ENCODE assay signal across 8 mouse cellular contexts in genomic region chr9:35569571-35570534, GRCm38 (mm10). TPM values are rescaled to one million over a fixed set of nuclear protein-coding genes. Genes with fewer than 3 reads are reported as not detected.
DNase-seq lines count a peak whose midpoint lies in the region; ATAC-seq and TF ChIP-seq lines count a peak whose summit lies in the region.

TSS of gene Pate2 (plus strand) at chr9:35570284.
TSS of gene Hyls1 (minus strand) at chr9:35570398.

- H3K27me3 ChIP-seq in ES-Bruce4 (ENCODE audit: control insufficient read depth, insufficient read depth, low read length, poor library complexity, severe bottlenecking), result no peaks in the 10 kb centered on the region
- H3K27me3 ChIP-seq in forebrain, embryonic 13.5 days, result peaks cover 13% of the 10 kb centered on the region
- peaks cover 10% of the 10 kb centered on the region for H3K27me3 ChIP-seq in liver, postnatal 0 days (ENCODE audit: insufficient read depth, low read length)
- no peaks in the 10 kb centered on the region for H3K27me3 ChIP-seq in neural tube, embryonic 14.5 days (ENCODE audit: control insufficient read depth, insufficient read depth, low read length)

- TF ChIP-seq CTCF in ES-Bruce4 (IDR thresholded peaks at IDR 0.05; ENCODE audit: low read depth, low read length), result no peak
- peak; percentile 26; the same call in 1 of the 2 replicates for TF ChIP-seq CTCF in liver, postnatal 0 days (IDR thresholded peaks at IDR 0.05; ENCODE audit: low read depth)

- peak within 1 kb of the TSS; percentile 61 for H3K9ac ChIP-seq in ES-Bruce4 (ENCODE audit: low read depth, poor library complexity, severe bottlenecking)
- H3K9ac ChIP-seq in forebrain, embryonic 13.5 days, result peak within 1 kb of the TSS; percentile 84
- H3K9ac ChIP-seq in liver, postnatal 0 days (replicated peaks), result peak within 1 kb of the TSS; percentile 78
- H3K9ac ChIP-seq in neural tube, embryonic 14.5 days (replicated peaks; ENCODE audit: low read depth, low read length), result peak within 1 kb of the TSS; percentile 71

- intact Hi-C loops in heart, postnatal 10 days (cut with DNase I), result no loop called here

- peaks cover 35% of the 10 kb centered on the region for H3K36me3 ChIP-seq in ES-Bruce4 (ENCODE audit: control insufficient read depth, insufficient read depth, low read length, poor library complexity, severe bottlenecking)
- peaks cover 34% of the 10 kb centered on the region for H3K36me3 ChIP-seq in forebrain, embryonic 13.5 days (ENCODE audit: poor library complexity, severe bottlenecking)
- peaks cover 33% of the 10 kb centered on the region for H3K36me3 ChIP-seq in liver, postnatal 0 days (replicated peaks; ENCODE audit: insufficient read depth, low read length)
- peaks cover 21% of the 10 kb centered on the region for H3K36me3 ChIP-seq in neural tube, embryonic 14.5 days (ENCODE audit: control insufficient read depth, insufficient read depth, low read length)

- no peak for TF ChIP-seq EP300 in ES-Bruce4 (IDR thresholded peaks at IDR 0.05; ENCODE audit: insufficient read depth, low read depth, low read length)
- no peak for TF ChIP-seq EP300 in liver, postnatal 0 days (IDR thresholded peaks at IDR 0.05; ENCODE audit: low read depth)

- DNase-seq in heart, postnatal 10 days, result peak; percentile 94
- peak; percentile 97 for DNase-seq in large intestine, adult 2 months (ENCODE audit: low read depth, low spot score)
- DNase-seq in liver, postnatal 0 days, result peak; percentile 94
- peak; percentile 95 for DNase-seq in testis, postnatal 10 days (ENCODE audit: low spot score)

- TF ChIP-seq POLR2A in ES-Bruce4 (IDR thresholded peaks at IDR 0.05; ENCODE audit: insufficient read depth, low read length), result peak; percentile 48

- peak within 1 kb of the TSS; percentile 75 for H3K4me2 ChIP-seq in forebrain, embryonic 13.5 days
- peak within 1 kb of the TSS; percentile 84 for H3K4me2 ChIP-seq in liver, postnatal 0 days (ENCODE audit: low read depth, low read length)
- H3K4me2 ChIP-seq in neural tube, embryonic 14.5 days (ENCODE audit: low read depth, low read length), result peak within 1 kb of the TSS; percentile 82

- H3K27ac ChIP-seq in ES-Bruce4 (ENCODE audit: insufficient read depth, low read length), result peak within 1 kb of the TSS; percentile 47
- peak within 1 kb of the TSS; percentile 87 for H3K27ac ChIP-seq in forebrain, embryonic 13.5 days
- H3K27ac ChIP-seq in liver, postnatal 0 days (ENCODE audit: low read depth), result peak within 1 kb of the TSS; percentile 68
- H3K27ac ChIP-seq in neural tube, embryonic 14.5 days (ENCODE audit: low read depth, low read length), result peak within 1 kb of the TSS; percentile 85

- whole genome bisulfite sequencing in forebrain, embryonic 13.5 days, result under 1% methylated on average over 82 of the region's 86 CpGs
- under 1% methylated on average over 86 of the region's 86 CpGs for WGBS in large intestine, adult 2 months
- WGBS in liver, postnatal 0 days (ENCODE audit: insufficient replicate concordance), result under 1% methylated on average over 86 of the region's 86 CpGs
- under 1% methylated on average over 85 of the region's 86 CpGs for WGBS in neural tube, embryonic 14.5 days

- peak within 1 kb of the TSS; percentile 81 for H3K4me3 ChIP-seq in ES-Bruce4 (ENCODE audit: low read depth, low read length)
- H3K4me3 ChIP-seq in forebrain, embryonic 13.5 days, result peak within 1 kb of the TSS; percentile 73
- peak within 1 kb of the TSS; percentile 75 for H3K4me3 ChIP-seq in liver, postnatal 0 days (ENCODE audit: low read depth, low read length)
- H3K4me3 ChIP-seq in neural tube, embryonic 14.5 days (ENCODE audit: low read depth, low read length), result peak within 1 kb of the TSS; percentile 82

- peak; percentile 100 for ATAC-seq in cerebellum, adult (ENCODE audit: insufficient number of reproducible peaks, low FRiP score, low TSS enrichment)
- ATAC-seq in forebrain, embryonic 13.5 days, result peak; percentile 99
- ATAC-seq in liver, postnatal 0 days, result peak; percentile 98
- ATAC-seq in neural tube, embryonic 14.5 days (ENCODE audit: low read depth), result peak; percentile 98

- H3K4me1 ChIP-seq in ES-Bruce4 (ENCODE audit: control insufficient read depth, insufficient read depth, low read length), result no peaks in the 10 kb centered on the region
- H3K4me1 ChIP-seq in forebrain, embryonic 13.5 days, result peaks cover 28% of the 10 kb centered on the region
- 0 out of 2 replicates have a peak, but pooled peaks cover 3% of the 10 kb centered on the region for H3K4me1 ChIP-seq in liver, postnatal 0 days (ENCODE audit: insufficient read depth)
- peaks cover 8% of the 10 kb centered on the region for H3K4me1 ChIP-seq in neural tube, embryonic 14.5 days (ENCODE audit: control insufficient read depth, insufficient read depth, low read length)

- H3K9me3 ChIP-seq in ES-Bruce4 (replicated peaks; ENCODE audit: control insufficient read depth, insufficient read depth, low read length, poor library complexity, severe bottlenecking), result no peaks in the 10 kb centered on the region
- H3K9me3 ChIP-seq in forebrain, embryonic 13.5 days (replicated peaks), result no peaks in the 10 kb centered on the region
- no peaks in the 10 kb centered on the region for H3K9me3 ChIP-seq in liver, postnatal 0 days (ENCODE audit: low read length)
- no peaks in the 10 kb centered on the region for H3K9me3 ChIP-seq in neural tube, embryonic 14.5 days (ENCODE audit: control insufficient read depth, low read length)

RNA-seq across cellular contexts. Expression of gene Pate2, which starts in this region (rescaled TPM):
- 1.7 TPM in 2 replicates for polyA plus RNA-seq in ES-Bruce4 (2011; ENCODE audit: insufficient read depth, insufficient read length, low read depth, missing spikeins)
- 1.6 and 2.1 TPM in 2 replicates for polyA plus RNA-seq in forebrain, embryonic 13.5 days (2015; fragmentation: Nextera tagmentation; extraction: Ambion mirVana)
- total RNA-seq in heart, postnatal 10 days (2021), result under 1 TPM in 1 of 2 experiments, not detected in 1; 0.25 TPM
- polyA plus RNA-seq in large intestine, adult 2 months (2012; rRNA removed), result not detected in 2 replicates
- 0.14 and 0.33 TPM in 2 replicates for polyA plus RNA-seq in liver, postnatal 0 days (2015; fragmentation: Nextera tagmentation; extraction: Ambion mirVana)
- polyA plus RNA-seq in neural tube, embryonic 14.5 days (2014; fragmentation: Nextera tagmentation; extraction: Ambion mirVana), result 0.48 and 1.0 TPM in 2 replicates

RNA-seq across cellular contexts. Expression of gene Hyls1, which starts in this region (rescaled TPM):
- 26.1 and 29.5 TPM in 2 replicates for polyA plus RNA-seq in ES-Bruce4 (2011; ENCODE audit: insufficient read depth, insufficient read length, low read depth, missing spikeins)
- polyA plus RNA-seq in forebrain, embryonic 13.5 days (2015; fragmentation: Nextera tagmentation; extraction: Ambion mirVana), result 29.0 and 29.7 TPM in 2 replicates
- 1 to 10 TPM; 3.5 to 4.5 TPM for total RNA-seq in heart, postnatal 10 days (2021)
- polyA plus RNA-seq in large intestine, adult 2 months (2012; rRNA removed), result 1.8 and 1.9 TPM in 2 replicates
- 4.3 and 4.7 TPM in 2 replicates for polyA plus RNA-seq in liver, postnatal 0 days (2015; fragmentation: Nextera tagmentation; extraction: Ambion mirVana)
- 17.1 and 19.1 TPM in 2 replicates for polyA plus RNA-seq in neural tube, embryonic 14.5 days (2014; fragmentation: Nextera tagmentation; extraction: Ambion mirVana)

Comparison
In these comparisons a context has a peak if more than half of its experiments do, and no peak if none do; other contexts are left out.
1. Peak in every context shown above with its lines: DNase-seq, ATAC-seq, H3K4me3 ChIP-seq and H3K27ac ChIP-seq.